15 mouse cellular contexts compared by ENCODE assay signal in the genomic region with DNA sequence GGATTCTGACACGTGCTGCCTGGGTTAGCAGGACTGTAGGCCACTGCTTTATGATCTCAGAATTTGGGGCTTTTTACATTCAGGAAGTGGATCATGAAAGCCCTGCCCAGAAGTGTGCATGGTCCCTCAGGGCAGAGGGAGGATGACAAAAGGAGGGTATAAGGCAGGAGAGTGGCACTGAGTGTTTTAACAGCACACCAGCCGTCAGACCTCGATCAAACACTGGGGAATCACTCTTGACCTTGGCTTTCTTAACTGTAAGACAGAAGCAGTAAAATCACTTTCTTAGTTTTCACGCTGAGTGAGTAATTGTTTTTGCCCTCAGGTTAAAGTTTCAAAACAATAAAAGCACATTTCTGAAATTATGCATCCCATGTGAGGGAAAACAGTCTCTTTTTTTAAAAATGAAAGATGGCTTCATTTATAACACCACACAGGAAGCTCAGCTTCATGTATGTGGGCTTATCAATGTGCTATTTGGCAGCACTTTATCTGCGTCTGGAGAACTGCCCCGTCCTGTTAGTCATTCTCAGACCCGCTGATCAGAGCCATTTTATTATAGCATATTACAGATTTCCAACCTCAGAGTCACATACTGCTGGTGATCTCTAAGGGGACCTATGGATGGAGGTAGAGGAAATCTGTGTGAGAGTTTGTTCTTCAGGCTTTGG. TPM values are rescaled to one million over a fixed set of nuclear protein-coding genes. Genes with fewer than 3 reads are reported as not detected.
DNase-seq lines count a peak whose midpoint lies in the region; ATAC-seq and TF ChIP-seq lines count a peak whose summit lies in the region.
"Had no signal": no experiment of that assay in that cellular context is flagged by ENCODE, and none has a peak within 500 bp of the region (broad histone marks: within the 10 kb centered on the region; RNA-seq: fewer than 3 reads in every experiment).

No protein-coding gene starts in this region.

- no peak overlapping the region for H3K9ac ChIP-seq in liver, adult 2 months (ENCODE audit: low read depth, low read length)
- peak overlapping the region; percentile 7; the same call in 1 of the 2 replicates for H3K9ac ChIP-seq in midbrain, embryonic 16.5 days (ENCODE audit: low read depth, low read length)
- H3K9ac ChIP-seq: hindbrain, embryonic 14.5 days; liver, embryonic 15.5 days had no signal

- H3K27me3 ChIP-seq in liver, adult 2 months (ENCODE audit: control insufficient read depth, insufficient read depth, low read length), result no peaks in the 10 kb centered on the region
- H3K27me3 ChIP-seq in midbrain, embryonic 16.5 days (ENCODE audit: control insufficient read depth, insufficient read depth, low read depth, low read length), result no peaks in the 10 kb centered on the region
- H3K27me3 ChIP-seq: liver, embryonic 15.5 days; megakaryocyte, embryonic 14.5 days had no signal

- ATAC-seq in midbrain, embryonic 16.5 days, result 0 out of 2 replicates have a peak, but pooled peaks have one; percentile 2

- no peaks in the 10 kb centered on the region for H3K9me3 ChIP-seq in midbrain, embryonic 16.5 days (replicated peaks; ENCODE audit: control insufficient read depth, low read length, poor library complexity, severe bottlenecking)
- H3K9me3 ChIP-seq: liver, embryonic 15.5 days; megakaryocyte, embryonic 14.5 days had no signal

- TF ChIP-seq POLR2A in liver, adult 2 months (IDR thresholded peaks at IDR 0.05; ENCODE audit: extremely low read depth, insufficient read depth, low read length), result no peak
- TF ChIP-seq POLR2A in embryonic fibroblast, embryonic 13.5 days (IDR thresholded peaks at IDR 0.05; ENCODE audit: low read depth, low read length), result no peak

- peaks cover 6% of the 10 kb centered on the region for H3K36me3 ChIP-seq in liver, adult 2 months (ENCODE audit: control insufficient read depth, insufficient read depth, low read length)
- H3K36me3 ChIP-seq in midbrain, embryonic 16.5 days (ENCODE audit: control insufficient read depth, insufficient read depth, low read length), result no peaks in the 10 kb centered on the region
- H3K36me3 ChIP-seq: liver, embryonic 15.5 days had no signal

- DNase-seq in heart, adult 11 months, result peak; percentile 76
- no peak for DNase-seq in heart, adult 9 months (ENCODE audit: low spot score in 2 of 2)
- no peak for DNase-seq in liver, adult 2 months (ENCODE audit: extremely low read depth, low read depth, low spot score)
- DNase-seq in liver, result no peak
- no peak for DNase-seq in kidney, postnatal 36 days
- no peak for DNase-seq in embryo, embryonic 9.5 days (ENCODE audit: extremely low spot score)
- DNase-seq: gastrocnemius, postnatal 14 days; right cerebral cortex, postnatal 25 days; thymus, postnatal 36 days had no signal

- no peak overlapping the region for H3K4me2 ChIP-seq in midbrain, embryonic 16.5 days (ENCODE audit: low read length)
- H3K4me2 ChIP-seq: hindbrain, embryonic 14.5 days; liver, embryonic 15.5 days had no signal

- H3K4me3 ChIP-seq in liver, adult 2 months (ENCODE audit: insufficient read depth, low read depth, low read length), result no peak overlapping the region
- H3K4me3 ChIP-seq in embryonic fibroblast, embryonic 13.5 days (ENCODE audit: insufficient read depth, low read length), result no peak overlapping the region
- no peak overlapping the region for H3K4me3 ChIP-seq in midbrain, embryonic 16.5 days (ENCODE audit: low read depth, low read length)
- H3K4me3 ChIP-seq: erythroblast, embryonic 14.5 days; liver, embryonic 15.5 days; megakaryocyte, embryonic 14.5 days had no signal

- H3K79me2 ChIP-seq in liver, adult 2 months (ENCODE audit: control insufficient read depth, insufficient read depth, low read length), result peaks cover 6% of the 10 kb centered on the region; the same call in 1 of the 2 replicates

- peak overlapping the region; percentile 57; the same call in 1 of the 2 replicates for H3K27ac ChIP-seq in liver, adult 2 months (replicated peaks; ENCODE audit: insufficient read depth, low read depth, low read length)
- H3K27ac ChIP-seq in embryonic fibroblast, embryonic 13.5 days (ENCODE audit: insufficient read depth, low read length), result peak overlapping the region; percentile 37
- peak overlapping the region; percentile 17 for H3K27ac ChIP-seq in midbrain, embryonic 16.5 days (ENCODE audit: low read length)
- H3K27ac ChIP-seq: hindbrain, embryonic 14.5 days; liver, embryonic 15.5 days had no signal

- no peak for TF ChIP-seq CTCF in liver, adult 2 months (IDR thresholded peaks at IDR 0.05; ENCODE audit: low read depth, low read length)
- no peak for TF ChIP-seq CTCF in embryonic fibroblast, embryonic 13.5 days (IDR thresholded peaks at IDR 0.05; ENCODE audit: borderline replicate concordance, insufficient read depth, low read length)

- H3K4me1 ChIP-seq in liver, adult 2 months (ENCODE audit: control insufficient read depth, insufficient read depth, low read length), result peaks cover 14% of the 10 kb centered on the region
- H3K4me1 ChIP-seq in embryonic fibroblast, embryonic 13.5 days (ENCODE audit: control insufficient read depth, insufficient read depth, low read length), result peaks cover 32% of the 10 kb centered on the region
- peaks cover 5% of the 10 kb centered on the region for H3K4me1 ChIP-seq in midbrain, embryonic 16.5 days (ENCODE audit: control insufficient read depth, insufficient read depth, low read length)

- WGBS in liver, adult 2 months, result 46% methylated on average over 7 of the region's 7 CpGs
- 64% methylated on average over 7 of the region's 7 CpGs for WGBS in midbrain, embryonic 16.5 days

RNA-seq across cellular contexts. Expression of gene Sh3bgrl2, which starts 28.0 kb away (rescaled TPM):
- total RNA-seq in liver, adult 2 months (2014; rRNA removed), result 22.7 and 25.0 TPM in 2 replicates
- polyA plus RNA-seq in liver, adult 2 months (2012; rRNA removed), result 8.4 and 9.6 TPM in 2 replicates
- 14.4 and 18.4 TPM in 2 replicates for polyA plus RNA-seq in embryonic fibroblast, embryonic 13.5 days (2011; ENCODE audit: insufficient read length, low read depth, missing spikeins)
- polyA plus RNA-seq in midbrain, embryonic 16.5 days (2015; fragmentation: Nextera tagmentation; extraction: Ambion mirVana), result 8.4 and 10.3 TPM in 2 replicates
